Mouse (Mus musculus) intestine, embryonic 15.5 days (tissue): ENCODE measurements around the gene Sphk2. TPM values are rescaled to one million over a fixed set of nuclear protein-coding genes. Genes with fewer than 3 reads are reported as not detected.

Experiments
- ATAC-seq: fragments of 200-750 bp; cut with Nextera tagmentation; 2 replicates; pipeline ENCODE4 v1.8.0; 2017; ENCODE audit warnings: moderate TSS enrichment, moderate library complexity
- H3K27ac ChIP-seq: fragments of 300-500 bp; sonication (generic); 2 replicates; pipeline ENCODE4 v1.5.1; 2015; ENCODE audit warnings: mild to moderate bottlenecking, inconsistent platforms
- H3K27me3 ChIP-seq: fragments of 300-500 bp; sonication (generic); replicated peaks from 2 replicates; pipeline ENCODE4 v1.6.1; 2015; ENCODE audit warnings: inconsistent platforms
- H3K36me3 ChIP-seq: fragments of 300-500 bp; sonication (generic); 2 replicates; pipeline ENCODE4 v1.6.1; 2015; ENCODE audit warnings: inconsistent platforms
- H3K4me1 ChIP-seq: fragments of 300-500 bp; sonication (generic); replicated peaks from 2 replicates; pipeline ENCODE4 v1.6.1; 2015; ENCODE audit warnings: inconsistent platforms
- H3K4me2 ChIP-seq: fragments of 300-500 bp; sonication (generic); replicated peaks from 2 replicates; pipeline ENCODE4 v1.6.1; 2015; ENCODE audit warnings: mild to moderate bottlenecking, inconsistent platforms
- H3K4me3 ChIP-seq: fragments of 300-500 bp; sonication (generic); replicated peaks from 2 replicates; pipeline ENCODE4 v1.5.1; 2015; ENCODE audit warnings: inconsistent platforms
- H3K9ac ChIP-seq: fragments of 300-500 bp; sonication (generic); 2 replicates; pipeline ENCODE4 v1.6.1; 2015; ENCODE audit warnings: inconsistent platforms
- H3K9me3 ChIP-seq: fragments of 300-500 bp; sonication (generic); 2 replicates; pipeline ENCODE4 v1.6.1; 2016; ENCODE audit warnings: inconsistent platforms
- WGBS: fragments of 180-500 bp; shearing (Covaris S2); methylation state at CpG from one replicate; pipeline ENCODE4 v1.1.7; 2015; 5-methylcytosine and 5-hydroxymethylcytosine counted together
- polyA plus RNA-seq: library from polyadenylated mRNA; unstranded; fragments of >200 nt; fragmentation: Nextera tagmentation; extraction: Ambion mirVana; gene quantifications from 2 replicates; pipeline ENCODE4 v1.2.1, GENCODE M21; 2015

Sphk2 gene
- polyA plus RNA-seq, 1 experiment from 2014 or later: 38.1 TPM

- 83% methylated on average over 11 of the region's 11 CpGs for WGBS
- Histone ChIP-seq H3K4me1 (peaks cover 18% of the 10 kb centered on the region), H3K27ac (no peak overlapping the region), H3K27me3 (no peaks in the 10 kb centered on the region; the same call in 1 of the 2 replicates), H3K9me3 (no peaks in the 10 kb centered on the region), H3K4me2 (no peak overlapping the region), H3K36me3 (no peaks in the 10 kb centered on the region), H3K9ac (no peak overlapping the region), H3K4me3 (no peak overlapping the region)
- no peak for ATAC-seq
Measured at GRCm38 (mm10) chr7:45660746-45661478, 56.9 kb downstream of the Sphk2 start.

Other genes starting within 250 kb of the Sphk2 start
- gene Tulp2, start 236.1 kb downstream of the Sphk2 start, polyA plus RNA-seq: 1.8 and 1.9 TPM in 2 replicates
- gene Gm45808, start 231.2 kb downstream of the Sphk2 start, polyA plus RNA-seq: not detected in 2 replicates
- 2.6 and 2.7 TPM in 2 replicates for gene Dhdh, start 229.2 kb downstream of the Sphk2 start, polyA plus RNA-seq
- gene Nucb1, start 207.6 kb downstream of the Sphk2 start, polyA plus RNA-seq: 209 and 229 TPM in 2 replicates
- 16.5 and 17.0 TPM in 2 replicates for gene Ppp1r15a, start 191.7 kb downstream of the Sphk2 start, polyA plus RNA-seq
- 0.83 and 1.5 TPM in 2 replicates for gene Plekha4, start 191.7 kb downstream of the Sphk2 start, polyA plus RNA-seq
- 2.1 and 2.8 TPM in 2 replicates for gene Hsd17b14, start 163.1 kb downstream of the Sphk2 start, polyA plus RNA-seq
- gene Bcat2, start 147.8 kb downstream of the Sphk2 start, polyA plus RNA-seq: 59.5 and 67.6 TPM in 2 replicates
- gene Fgf21, start 102.5 kb downstream of the Sphk2 start, polyA plus RNA-seq: 0.18 and 0.30 TPM in 2 replicates
- gene Fut1, start 100.7 kb downstream of the Sphk2 start, polyA plus RNA-seq: 0.38 and 0.73 TPM in 2 replicates
- gene Izumo1, start 96.2 kb downstream of the Sphk2 start, polyA plus RNA-seq: 0.13 TPM in 1 of 2 replicates, not detected in the other
- gene Rasip1, start 90.5 kb downstream of the Sphk2 start, polyA plus RNA-seq: 9.8 and 9.9 TPM in 2 replicates
- 5.2 and 7.3 TPM in 2 replicates for gene Mamstr, start 78.0 kb downstream of the Sphk2 start, polyA plus RNA-seq
- gene Fut2, start 51.6 kb downstream of the Sphk2 start, polyA plus RNA-seq: 12.2 and 12.8 TPM in 2 replicates
- gene Ntn5, start 34.0 kb downstream of the Sphk2 start, polyA plus RNA-seq: 0.73 TPM in 2 replicates
- gene Sec1, start 23.6 kb downstream of the Sphk2 start, polyA plus RNA-seq: 1.9 and 2.0 TPM in 2 replicates
- 5.5 and 6.4 TPM in 2 replicates for gene Car11, start 18.2 kb downstream of the Sphk2 start, polyA plus RNA-seq
- 3.1 and 3.4 TPM in 2 replicates for gene Dbp, start 12.9 kb downstream of the Sphk2 start, polyA plus RNA-seq
- 1,110 and 1,134 TPM in 2 replicates for gene Rpl18, start 2.5 kb downstream of the Sphk2 start, polyA plus RNA-seq
- gene Fam83e, start 3.2 kb upstream of the Sphk2 start, polyA plus RNA-seq: 19.7 and 22.4 TPM in 2 replicates
- gene Spaca4, start 7.8 kb upstream of the Sphk2 start, polyA plus RNA-seq: 0.49 and 0.74 TPM in 2 replicates
- 0.43 and 0.90 TPM in 2 replicates for gene Lmtk3, start 65.7 kb upstream of the Sphk2 start, polyA plus RNA-seq
- 2.8 and 2.9 TPM in 2 replicates for gene Sult2b1, start 66.7 kb upstream of the Sphk2 start, polyA plus RNA-seq
- 89.0 and 92.0 TPM in 2 replicates for gene Cyth2, start 96.6 kb upstream of the Sphk2 start, polyA plus RNA-seq
- 0.88 and 1.0 TPM in 2 replicates for gene Kcnj14, start 106.8 kb upstream of the Sphk2 start, polyA plus RNA-seq
- gene Grwd1, start 112.9 kb upstream of the Sphk2 start, polyA plus RNA-seq: 67.1 and 71.3 TPM in 2 replicates
- gene Kdelr1, start 154.8 kb upstream of the Sphk2 start, polyA plus RNA-seq: 70.8 and 74.5 TPM in 2 replicates
- 0.49 and 0.51 TPM in 2 replicates for gene Grin2d, start 160.4 kb upstream of the Sphk2 start, polyA plus RNA-seq
- gene Syngr4, start 178.7 kb upstream of the Sphk2 start, polyA plus RNA-seq: 0.85 and 1.00 TPM in 2 replicates
- 5.8 and 7.0 TPM in 2 replicates for gene Tmem143, start 178.9 kb upstream of the Sphk2 start, polyA plus RNA-seq
- gene Emp3, start 203.4 kb upstream of the Sphk2 start, polyA plus RNA-seq: 141 and 168 TPM in 2 replicates
- gene Ccdc114, start 206.1 kb upstream of the Sphk2 start, polyA plus RNA-seq: 4.3 and 4.5 TPM in 2 replicates